Mouse (Mus musculus): ENCODE measurements at regions not wholly inside any gene's neighbourhood (a gene's known extent, or its start where the extent isn't known, plus 50 kb on each side); places are given as distances from the start of the nearest gene placed in this dataset.

GRCm38 (mm10) chr8:56784441-56784840 is 233.6 kb downstream of the Fbxo8 start:
- Histone ChIP-seq H3K4me1 (replicated peaks) (no peaks in the 10 kb centered on the region), H3K9ac (replicated peaks) (no peak overlapping the region), H3K9me3 (no peaks in the 10 kb centered on the region), H3K27me3 (no peaks in the 10 kb centered on the region), H3K27ac (no peak overlapping the region), H3K4me3 (replicated peaks) (no peak overlapping the region), H3K36me3 (no peaks in the 10 kb centered on the region), H3K4me2 (replicated peaks) (no peak overlapping the region)
- WGBS = 79% methylated on average over 2 of the region's 2 CpGs
- ATAC-seq = no peak

- H3K9me3 ChIP-seq = no peaks in the 10 kb centered on the region
- H3K27ac ChIP-seq = no peak overlapping the region
- no peak overlapping the region for H3K9ac ChIP-seq (replicated peaks)
- no peak overlapping the region for H3K4me3 ChIP-seq (replicated peaks)
- no peaks in the 10 kb centered on the region for H3K36me3 ChIP-seq
- 93% methylated on average over 2 of the region's 2 CpGs for WGBS
- no peaks in the 10 kb centered on the region for H3K4me1 ChIP-seq (replicated peaks)
- no peaks in the 10 kb centered on the region for H3K27me3 ChIP-seq
- no peak overlapping the region for H3K4me2 ChIP-seq (replicated peaks)
- ATAC-seq = no peak
Observed at GRCm38 (mm10) chr8:56789549-56790270, 238.8 kb downstream of the Fbxo8 start.

GRCm38 (mm10) chr8:56832651-56833050 is 281.8 kb downstream of the Fbxo8 start:
- Histone ChIP-seq H3K36me3 (no peaks in the 10 kb centered on the region), H3K9ac (replicated peaks) (no peak overlapping the region), H3K4me1 (replicated peaks) (no peaks in the 10 kb centered on the region), H3K4me3 (replicated peaks) (no peak overlapping the region), H3K27ac (no peak overlapping the region), H3K9me3 (peaks cover 2% of the 10 kb centered on the region; the same call in 1 of the 2 replicates), H3K27me3 (no peaks in the 10 kb centered on the region), H3K4me2 (replicated peaks) (no peak overlapping the region)
- ATAC-seq = no peak
- WGBS = 95% methylated on average over 5 of the region's 5 CpGs

GRCm38 (mm10) chr8:56833129-56833528 is 282.2 kb downstream of the Fbxo8 start:
- H3K9ac ChIP-seq (replicated peaks) = no peak overlapping the region
- peaks cover 2% of the 10 kb centered on the region; the same call in 1 of the 2 replicates for H3K9me3 ChIP-seq
- no peak overlapping the region for H3K4me3 ChIP-seq (replicated peaks)
- H3K27me3 ChIP-seq = no peaks in the 10 kb centered on the region
- no peaks in the 10 kb centered on the region for H3K36me3 ChIP-seq
- 62% methylated on average over 4 of the region's 4 CpGs for WGBS
- no peak for ATAC-seq
- H3K27ac ChIP-seq = no peak overlapping the region
- H3K4me1 ChIP-seq (replicated peaks) = no peaks in the 10 kb centered on the region
- H3K4me2 ChIP-seq (replicated peaks) = no peak overlapping the region

- H3K27me3 ChIP-seq = no peaks in the 10 kb centered on the region
- no peak overlapping the region for H3K9ac ChIP-seq (replicated peaks)
- H3K36me3 ChIP-seq = no peaks in the 10 kb centered on the region
- 41% methylated on average over 8 of the region's 8 CpGs for WGBS
- no peak for ATAC-seq
- no peak overlapping the region for H3K4me2 ChIP-seq (replicated peaks)
- H3K4me1 ChIP-seq (replicated peaks) = no peaks in the 10 kb centered on the region
- no peaks in the 10 kb centered on the region for H3K9me3 ChIP-seq
- no peak overlapping the region for H3K4me3 ChIP-seq (replicated peaks)
- no peak overlapping the region for H3K27ac ChIP-seq
Observed at GRCm38 (mm10) chr8:56883449-56883848, 332.6 kb downstream of the Fbxo8 start.

GRCm38 (mm10) chr8:56884195-56884594 is 333.3 kb downstream of the Fbxo8 start:
- no peaks in the 10 kb centered on the region for H3K9me3 ChIP-seq
- WGBS = 36% methylated on average over 1 of the region's 1 CpGs
- H3K4me3 ChIP-seq (replicated peaks) = no peak overlapping the region
- no peaks in the 10 kb centered on the region for H3K27me3 ChIP-seq
- H3K9ac ChIP-seq (replicated peaks) = no peak overlapping the region
- no peaks in the 10 kb centered on the region for H3K36me3 ChIP-seq
- no peak overlapping the region for H3K4me2 ChIP-seq (replicated peaks)
- no peaks in the 10 kb centered on the region for H3K4me1 ChIP-seq (replicated peaks)
- ATAC-seq = no peak
- no peak overlapping the region for H3K27ac ChIP-seq

DNA sequence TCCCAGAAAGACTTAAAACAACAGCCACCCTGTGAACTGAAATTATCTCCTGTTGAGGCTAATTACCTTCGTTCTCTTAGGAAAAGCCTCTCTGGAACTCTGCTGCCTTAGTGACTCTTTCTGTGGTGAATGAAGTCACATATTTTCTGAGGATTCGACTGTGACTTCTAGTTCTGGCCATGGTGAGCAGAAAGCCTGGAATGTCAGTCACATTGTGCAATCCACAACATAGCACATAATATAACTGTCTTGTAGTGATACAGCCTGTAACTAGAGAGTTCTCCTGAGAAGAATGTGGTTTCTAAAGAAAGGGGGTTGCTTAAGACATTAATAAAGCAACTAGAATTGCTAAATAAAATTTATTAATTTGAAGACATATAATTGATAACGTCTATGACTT is 342.7 kb downstream of the Fbxo8 start:
- H3K4me3 ChIP-seq (replicated peaks) = no peak overlapping the region
- ATAC-seq = no peak
- 70% methylated on average over 3 of the region's 3 CpGs for WGBS
- H3K4me2 ChIP-seq (replicated peaks) = no peak overlapping the region
- H3K27ac ChIP-seq = no peak overlapping the region
- no peaks in the 10 kb centered on the region for H3K27me3 ChIP-seq
- H3K9ac ChIP-seq (replicated peaks) = no peak overlapping the region
- no peaks in the 10 kb centered on the region for H3K9me3 ChIP-seq
- H3K4me1 ChIP-seq (replicated peaks) = no peaks in the 10 kb centered on the region
- no peaks in the 10 kb centered on the region for H3K36me3 ChIP-seq

DNA sequence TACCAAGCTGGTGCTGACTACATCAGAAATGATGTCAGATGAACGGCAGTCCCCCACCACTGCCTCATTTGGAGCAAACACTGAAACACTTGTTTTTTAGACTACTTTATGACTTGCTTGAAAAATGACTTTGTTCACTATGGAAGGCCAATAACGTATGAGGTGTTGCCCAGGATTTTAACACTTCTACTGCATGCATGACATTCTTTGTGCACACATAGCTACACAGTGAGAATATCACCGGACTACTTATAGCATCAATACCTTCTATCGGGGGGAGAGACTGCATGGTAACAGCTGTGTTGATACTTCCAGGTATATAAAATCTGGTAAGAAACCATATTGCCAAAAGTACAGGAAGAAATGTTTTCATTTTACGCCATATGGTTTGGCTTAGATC is 364.5 kb downstream of the Fbxo8 start:
- no peak overlapping the region for H3K4me3 ChIP-seq (replicated peaks)
- H3K27ac ChIP-seq = no peak overlapping the region
- no peak overlapping the region for H3K4me2 ChIP-seq (replicated peaks)
- H3K9me3 ChIP-seq = no peaks in the 10 kb centered on the region
- H3K4me1 ChIP-seq (replicated peaks) = no peaks in the 10 kb centered on the region
- H3K9ac ChIP-seq (replicated peaks) = no peak overlapping the region
- no peaks in the 10 kb centered on the region for H3K36me3 ChIP-seq
- ATAC-seq = no peak
- WGBS = 90% methylated on average over 5 of the region's 5 CpGs
- H3K27me3 ChIP-seq = no peaks in the 10 kb centered on the region

- no peaks in the 10 kb centered on the region for H3K9me3 ChIP-seq
- no peak overlapping the region for H3K4me2 ChIP-seq (replicated peaks)
- no peak overlapping the region for H3K4me3 ChIP-seq (replicated peaks)
- 88% methylated on average over 5 of the region's 5 CpGs for WGBS
- H3K27ac ChIP-seq = no peak overlapping the region
- H3K4me1 ChIP-seq (replicated peaks) = no peaks in the 10 kb centered on the region
- H3K36me3 ChIP-seq = no peaks in the 10 kb centered on the region
- no peaks in the 10 kb centered on the region for H3K27me3 ChIP-seq
- no peak overlapping the region for H3K9ac ChIP-seq (replicated peaks)
- no peak for ATAC-seq
Observed at GRCm38 (mm10) chr8:56915989-56916388, 365.1 kb downstream of the Fbxo8 start.

GRCm38 (mm10) chr8:56924724-56925123 is 373.8 kb downstream of the Fbxo8 start:
- Histone ChIP-seq H3K9me3 (no peaks in the 10 kb centered on the region), H3K4me3 (replicated peaks) (no peak overlapping the region), H3K9ac (replicated peaks) (no peak overlapping the region), H3K4me1 (replicated peaks) (0 out of 2 replicates have a peak, but pooled peaks cover 3% of the 10 kb centered on the region), H3K4me2 (replicated peaks) (no peak overlapping the region), H3K27me3 (no peaks in the 10 kb centered on the region), H3K36me3 (no peaks in the 10 kb centered on the region), H3K27ac (no peak overlapping the region)
- no peak for ATAC-seq
- WGBS = 43% methylated on average over 1 of the region's 1 CpGs

- H3K4me2 ChIP-seq (replicated peaks) = no peak overlapping the region
- no peaks in the 10 kb centered on the region for H3K9me3 ChIP-seq
- no peaks in the 10 kb centered on the region for H3K36me3 ChIP-seq
- 0 out of 2 replicates have a peak, but pooled peaks cover 3% of the 10 kb centered on the region for H3K4me1 ChIP-seq (replicated peaks)
- H3K4me3 ChIP-seq (replicated peaks) = no peak overlapping the region
- no peak for ATAC-seq
- no peak overlapping the region for H3K27ac ChIP-seq
- no peaks in the 10 kb centered on the region for H3K27me3 ChIP-seq
- no peak overlapping the region for H3K9ac ChIP-seq (replicated peaks)
- WGBS = 92% methylated on average over 1 of the region's 1 CpGs
Observed at GRCm38 (mm10) chr8:56927166-56927565, 376.3 kb downstream of the Fbxo8 start.

DNA sequence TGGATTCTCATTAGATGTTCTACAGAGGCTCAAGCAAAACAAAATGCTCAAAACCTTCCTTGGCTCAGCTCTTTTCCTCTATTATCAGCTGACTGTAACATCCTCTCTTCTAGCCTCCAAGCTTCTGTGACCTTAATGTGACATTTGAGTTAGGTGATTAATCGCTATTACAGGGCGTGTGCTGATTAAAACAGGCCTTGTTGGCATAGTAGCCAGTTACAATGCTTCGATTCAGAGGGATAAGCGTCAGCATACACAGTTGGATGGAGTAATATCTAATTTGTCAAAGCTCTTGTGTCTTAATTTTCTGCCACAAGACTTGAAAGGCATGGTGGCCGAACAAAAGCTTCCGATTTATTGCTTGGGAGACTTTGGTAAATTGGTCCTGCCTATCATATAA is 378.2 kb downstream of the Fbxo8 start:
- Histone ChIP-seq H3K27ac (no peak overlapping the region), H3K27me3 (no peaks in the 10 kb centered on the region), H3K4me2 (replicated peaks) (no peak overlapping the region), H3K9me3 (no peaks in the 10 kb centered on the region), H3K36me3 (no peaks in the 10 kb centered on the region), H3K4me3 (replicated peaks) (no peak overlapping the region), H3K9ac (replicated peaks) (no peak overlapping the region), H3K4me1 (replicated peaks) (0 out of 2 replicates have a peak, but pooled peaks cover 3% of the 10 kb centered on the region)
- ATAC-seq = no peak
- 60% methylated on average over 6 of the region's 6 CpGs for WGBS

GRCm38 (mm10) chr8:56932421-56932820 is 381.5 kb downstream of the Fbxo8 start:
- Histone ChIP-seq H3K4me2 (replicated peaks) (no peak overlapping the region), H3K27ac (no peak overlapping the region), H3K36me3 (no peaks in the 10 kb centered on the region), H3K9me3 (no peaks in the 10 kb centered on the region), H3K4me3 (replicated peaks) (no peak overlapping the region), H3K27me3 (no peaks in the 10 kb centered on the region), H3K4me1 (replicated peaks) (0 out of 2 replicates have a peak, but pooled peaks cover 3% of the 10 kb centered on the region), H3K9ac (replicated peaks) (no peak overlapping the region)
- WGBS = 87% methylated on average over 6 of the region's 6 CpGs
- ATAC-seq = no peak

All from midbrain, embryonic 13.5 days (tissue).